Mouse (Mus musculus): ENCODE measurements around the gene Ddn. TPM values are rescaled to one million over a fixed set of nuclear protein-coding genes. Genes with fewer than 3 reads are reported as not detected.
"Not testable (repeated sequence)": the region's sequence is repeated elsewhere in the genome, so short reads cannot be mapped to it uniquely, and the experiment has no call there.

The Ddn gene
- total RNA-seq, 2 experiments from 2014 or later = 0.10 to 0.30 TPM

DNA sequence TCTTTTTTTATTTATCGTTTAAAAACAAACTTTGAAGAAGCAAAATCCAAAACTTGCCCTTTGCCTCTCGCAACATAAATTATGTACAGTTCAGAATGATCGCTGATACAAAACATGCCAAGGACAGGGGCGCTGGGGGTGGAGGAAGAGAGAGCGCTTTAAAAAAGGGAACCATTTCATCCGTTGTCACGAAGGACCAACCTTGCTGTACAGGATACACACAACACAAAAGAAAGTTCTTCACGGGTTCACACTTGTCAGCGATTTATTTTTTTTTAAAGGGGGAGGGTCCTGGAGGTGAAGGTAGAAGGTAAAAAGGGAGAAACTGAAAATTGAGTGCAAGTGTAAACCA, 22.4 kb upstream of the Ddn start:
- no peak for DNase-seq

DNA sequence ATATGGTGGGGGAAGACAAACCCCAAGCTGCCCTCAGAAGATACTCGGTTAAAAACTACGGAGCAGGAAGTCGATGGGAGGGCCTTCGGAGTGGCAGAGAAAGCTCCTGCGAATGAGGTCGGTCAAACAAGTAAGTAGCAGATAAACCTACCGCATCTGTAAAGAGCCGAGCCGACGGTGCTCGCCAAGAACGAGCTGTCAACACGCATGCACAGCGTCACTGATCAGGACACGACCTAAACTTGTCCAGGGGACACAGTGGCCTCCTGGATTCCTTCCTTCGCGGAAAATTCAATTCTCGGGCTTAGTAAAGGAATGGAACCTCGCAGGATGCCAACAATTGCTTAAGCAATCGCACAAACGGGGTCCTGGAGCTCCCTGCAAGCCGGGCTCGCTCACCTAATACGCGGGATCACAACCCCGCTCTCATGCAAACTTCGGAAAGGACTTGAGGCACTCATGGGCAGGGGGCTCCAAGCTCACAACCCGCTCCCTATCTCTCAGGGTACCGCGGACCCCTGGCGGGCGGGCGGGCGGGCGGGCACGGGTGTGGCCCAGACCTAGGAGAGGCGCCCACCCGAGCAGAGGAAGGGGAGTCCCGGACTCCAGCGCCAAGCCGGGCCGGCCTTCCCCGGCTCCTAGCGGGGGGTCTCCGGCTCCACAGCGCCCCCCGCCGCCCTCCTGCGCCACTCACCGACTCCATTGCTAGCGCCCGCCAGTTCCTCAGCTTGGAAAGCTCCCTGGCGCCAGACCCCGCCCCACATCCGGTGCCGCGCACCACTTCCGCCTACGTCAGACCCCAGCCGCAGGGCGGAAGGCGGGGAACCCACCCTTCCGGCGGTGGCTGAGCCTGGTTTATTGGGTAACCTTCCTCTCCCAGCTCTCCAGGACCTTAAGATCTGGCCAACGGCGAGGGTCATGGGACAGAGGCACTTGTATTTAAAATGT, 21.7 kb upstream of the Ddn start, which contains the start of gene Prkag1:
TSS of gene Prkag1 (minus strand) at position 786 of the 948 bp plus-strand sequence.
- DNase-seq = peak; percentile 99

DNA sequence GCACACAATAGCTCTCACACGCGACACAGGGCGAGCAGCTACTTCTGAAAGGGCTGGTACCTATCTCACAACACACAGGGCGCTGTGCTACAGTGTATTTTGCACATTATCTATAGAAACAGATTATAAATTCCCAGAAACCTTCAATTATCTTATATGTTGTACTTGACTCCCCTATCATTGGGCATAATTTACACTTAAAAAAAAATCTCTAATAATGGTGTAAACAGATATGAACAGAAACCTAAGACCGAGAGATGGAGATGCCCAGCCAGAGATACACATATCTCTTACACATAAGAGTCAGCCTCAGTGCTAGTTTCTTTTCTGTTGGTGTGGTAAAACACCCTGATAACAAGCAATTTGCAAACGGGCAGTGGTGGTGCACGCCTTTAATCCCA, 18.3 kb upstream of the Ddn start:
- no peak for DNase-seq

DNA sequence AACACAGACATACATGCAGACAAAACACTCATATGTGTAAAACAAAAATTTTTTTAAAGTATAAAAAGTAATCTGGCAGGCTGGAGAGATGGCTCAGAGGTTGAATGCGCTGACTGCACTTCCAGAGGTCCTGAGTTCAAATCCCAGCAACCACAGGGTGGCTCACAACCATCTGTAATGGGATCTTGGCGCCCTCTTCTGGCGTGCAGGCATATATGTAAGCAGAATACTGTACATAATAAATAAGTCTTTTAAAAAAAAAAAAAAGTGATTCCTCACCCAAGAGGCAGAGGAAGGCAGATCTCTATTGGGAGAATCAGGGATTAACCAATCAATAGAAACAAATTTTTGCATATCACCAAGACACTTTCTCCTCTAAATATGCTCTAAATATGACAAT, 14.1 kb upstream of the Ddn start:
- no peak for DNase-seq

DNA sequence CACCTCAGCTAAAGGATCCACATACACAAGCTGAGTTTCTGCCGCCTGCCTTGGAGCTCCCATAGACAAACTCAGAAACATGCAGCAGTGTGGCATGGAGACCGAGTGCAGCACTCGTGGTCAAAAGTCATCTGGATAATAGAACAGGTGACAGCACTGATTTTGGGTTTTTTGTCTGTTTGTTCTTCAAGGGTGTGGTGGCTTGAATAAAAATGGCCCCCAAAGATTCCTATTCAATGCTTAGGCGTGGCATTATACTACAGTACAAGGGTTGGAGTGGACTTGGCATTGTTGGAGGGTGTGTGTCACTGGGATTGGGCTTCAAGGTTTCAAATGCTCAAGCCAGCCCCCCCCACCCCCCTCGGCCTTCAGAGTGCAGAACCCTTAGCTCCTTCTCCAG, 12.9 kb upstream of the Ddn start:
- no peak for DNase-seq

DNA sequence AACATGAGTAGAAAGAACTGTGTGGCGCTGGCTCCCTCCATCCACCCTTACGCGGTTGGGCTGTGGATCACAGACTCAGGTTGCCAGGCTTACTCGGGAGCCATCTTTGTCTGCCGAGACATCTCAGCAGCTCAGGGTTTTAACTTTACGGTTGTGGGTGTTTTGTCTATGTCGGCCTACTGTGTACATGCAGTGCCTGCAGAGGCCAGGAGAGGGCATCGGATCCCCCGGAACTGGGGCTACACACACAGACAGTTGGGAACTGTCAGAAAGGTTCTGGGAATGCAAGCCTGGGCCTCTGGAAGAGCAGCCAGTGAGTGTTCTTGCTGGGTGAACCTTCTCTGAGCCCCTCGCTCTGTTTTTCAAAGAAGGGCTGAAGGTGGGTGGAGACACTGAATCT, 12.1 kb upstream of the Ddn start:
- DNase-seq = peak in 1 of 2 experiments; percentile 46

DNA sequence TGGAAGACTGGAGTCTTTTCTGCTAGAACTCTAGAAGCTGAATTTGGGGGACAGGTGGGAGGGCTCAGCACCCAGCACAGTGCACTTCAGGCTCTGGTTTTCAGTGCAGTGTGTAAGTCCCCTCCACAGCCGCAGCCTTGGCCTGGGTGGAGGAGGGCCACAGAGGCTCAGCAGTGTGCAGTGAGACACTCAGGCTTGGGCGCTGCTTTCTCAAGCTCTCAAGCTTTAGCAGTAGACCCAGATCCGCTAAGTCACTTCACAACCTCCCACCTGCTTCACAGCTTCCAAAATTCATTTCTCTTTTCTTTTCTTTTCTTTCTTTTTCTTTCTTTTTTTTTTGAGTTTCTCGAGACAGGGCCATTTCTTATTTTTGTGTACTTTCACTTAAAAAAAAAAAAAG, 11.6 kb upstream of the Ddn start:
- DNase-seq = no peak

DNA sequence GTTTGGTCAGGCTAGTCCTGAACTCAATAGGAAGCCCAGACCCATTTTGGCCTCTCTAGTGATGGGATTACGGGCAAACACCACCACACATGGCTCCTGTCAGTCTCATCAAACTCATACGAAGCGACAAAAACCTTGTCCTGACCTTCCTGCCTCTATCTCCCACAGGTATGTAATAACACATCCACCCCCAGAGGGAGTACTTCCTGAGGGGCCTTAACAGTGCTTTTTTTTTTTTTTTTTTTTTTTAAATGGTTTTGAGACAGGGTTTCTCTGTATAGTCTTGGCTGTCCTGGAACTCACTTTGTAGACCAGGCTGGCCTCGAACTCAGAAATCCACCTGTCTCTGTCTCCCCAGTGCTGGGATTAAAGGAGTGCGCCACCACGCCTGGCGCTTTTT, 8.9 kb upstream of the Ddn start:
- DNase-seq = no peak

DNA sequence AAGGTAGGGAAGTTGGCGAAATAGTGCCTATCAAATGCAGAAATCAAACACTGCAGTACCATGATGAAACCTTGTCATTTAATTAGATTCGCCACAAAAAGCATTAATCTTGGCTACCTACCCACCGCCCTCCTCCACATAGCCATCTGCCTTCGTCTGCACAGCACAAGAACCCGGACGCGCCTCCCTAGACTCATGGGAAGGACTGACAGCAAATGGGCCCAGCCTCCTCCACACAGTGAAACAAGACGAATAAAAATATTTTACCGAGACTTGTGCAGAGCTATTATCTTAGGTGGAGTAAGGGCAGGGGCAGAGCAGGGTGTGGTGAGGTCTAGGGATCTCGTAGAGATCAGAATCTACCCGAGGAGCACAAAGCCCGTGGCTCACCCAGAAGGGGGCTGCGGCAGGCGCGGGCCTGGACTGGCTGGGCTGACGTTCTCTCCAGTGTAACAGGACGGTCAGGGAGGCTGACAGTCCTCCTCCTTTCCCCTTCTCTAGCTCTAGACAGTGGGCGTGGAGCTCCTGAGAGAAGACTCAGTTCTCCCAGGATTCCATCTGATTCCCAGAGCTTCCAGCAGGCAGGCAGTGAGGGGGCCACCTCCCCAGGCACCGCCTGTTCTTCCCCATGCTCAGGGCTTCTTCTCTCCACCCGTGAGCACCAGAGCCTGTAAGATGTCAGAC, 3.6 kb upstream of the Ddn start:
- DNase-seq = no peak

DNA sequence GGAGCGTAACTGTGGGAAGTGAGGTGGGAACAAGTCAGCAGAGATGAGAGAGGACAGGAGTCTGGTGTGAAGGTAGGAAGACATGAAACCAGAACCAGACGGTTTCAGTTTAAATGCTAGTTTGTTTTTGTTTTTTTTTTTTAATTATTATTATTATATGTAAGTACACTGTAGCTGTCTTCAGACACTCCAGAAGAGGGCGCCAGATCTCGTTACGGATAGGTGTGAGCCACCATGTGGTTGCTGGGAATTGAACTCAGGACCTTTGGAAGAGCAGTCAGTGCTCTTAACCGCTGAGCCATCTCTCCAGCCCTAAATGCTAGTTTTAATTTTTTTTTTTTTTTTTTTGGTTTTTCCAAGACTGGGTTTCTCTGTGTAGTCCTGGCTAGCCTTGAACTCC, 922 bp upstream of the Ddn start:
- DNase-seq = not testable (repeated sequence)

DNA sequence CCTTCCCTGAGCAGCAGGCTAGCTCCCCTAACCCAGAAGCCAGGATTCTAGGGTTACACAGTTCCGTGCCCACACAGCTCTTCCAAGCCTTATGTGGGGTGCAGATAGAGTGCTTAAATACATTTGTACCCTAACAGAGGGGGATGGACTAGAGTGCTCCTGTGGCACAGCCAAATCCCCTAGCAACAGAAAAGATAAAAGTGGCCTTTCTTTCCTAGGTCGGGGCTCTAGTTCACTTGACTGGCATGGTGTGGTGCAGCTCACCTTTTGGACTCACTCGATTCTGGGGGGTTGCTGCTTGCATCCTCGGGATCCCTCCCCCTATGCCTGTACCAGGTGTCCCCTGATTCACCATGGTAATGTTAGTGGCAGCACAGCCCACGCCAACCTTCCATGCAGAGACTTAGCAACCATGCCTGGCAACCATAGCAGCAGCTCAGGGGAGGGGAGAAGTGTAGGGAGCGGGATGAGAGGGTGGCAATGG, 597 bp downstream of the Ddn start:
- no peak for DNase-seq

DNA sequence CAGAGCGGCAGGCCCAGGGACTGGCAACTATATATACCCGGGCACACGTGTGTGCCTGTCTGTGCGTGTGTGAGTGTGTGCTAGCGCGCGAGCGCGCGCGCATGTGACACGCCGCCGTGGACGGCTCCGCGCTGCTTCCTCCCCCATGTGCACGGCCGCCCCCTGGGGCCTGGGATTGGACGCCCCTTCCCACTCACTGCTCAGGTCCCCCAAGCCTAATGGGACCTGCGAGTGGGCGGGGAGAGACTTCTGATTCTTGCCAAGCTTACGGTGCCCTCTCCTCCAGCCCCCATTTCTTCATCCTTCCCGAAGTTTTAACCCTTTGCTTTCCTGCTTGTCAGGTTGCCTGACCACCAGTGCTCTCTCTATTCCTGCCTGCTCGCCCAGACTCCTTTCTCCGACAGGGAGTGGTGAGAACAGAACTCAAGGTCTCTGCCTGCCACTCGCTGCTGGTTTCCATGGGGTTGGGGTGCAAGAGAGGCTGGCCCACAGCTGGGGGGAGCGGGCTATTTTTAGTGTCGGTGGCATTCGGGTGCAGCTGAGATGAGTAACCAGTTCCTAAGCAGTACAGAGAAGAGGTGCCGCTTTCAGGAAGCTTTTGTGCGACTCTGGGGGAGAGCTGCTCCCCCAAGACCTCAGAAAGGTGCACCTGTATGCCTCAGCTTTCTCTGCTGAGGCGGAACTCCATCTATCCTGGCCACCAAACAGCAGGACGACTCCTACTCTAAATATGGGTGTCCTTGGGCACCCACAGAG, 1.2 kb downstream of the Ddn start:
- DNase-seq = peak; percentile 65 to 75

DNA sequence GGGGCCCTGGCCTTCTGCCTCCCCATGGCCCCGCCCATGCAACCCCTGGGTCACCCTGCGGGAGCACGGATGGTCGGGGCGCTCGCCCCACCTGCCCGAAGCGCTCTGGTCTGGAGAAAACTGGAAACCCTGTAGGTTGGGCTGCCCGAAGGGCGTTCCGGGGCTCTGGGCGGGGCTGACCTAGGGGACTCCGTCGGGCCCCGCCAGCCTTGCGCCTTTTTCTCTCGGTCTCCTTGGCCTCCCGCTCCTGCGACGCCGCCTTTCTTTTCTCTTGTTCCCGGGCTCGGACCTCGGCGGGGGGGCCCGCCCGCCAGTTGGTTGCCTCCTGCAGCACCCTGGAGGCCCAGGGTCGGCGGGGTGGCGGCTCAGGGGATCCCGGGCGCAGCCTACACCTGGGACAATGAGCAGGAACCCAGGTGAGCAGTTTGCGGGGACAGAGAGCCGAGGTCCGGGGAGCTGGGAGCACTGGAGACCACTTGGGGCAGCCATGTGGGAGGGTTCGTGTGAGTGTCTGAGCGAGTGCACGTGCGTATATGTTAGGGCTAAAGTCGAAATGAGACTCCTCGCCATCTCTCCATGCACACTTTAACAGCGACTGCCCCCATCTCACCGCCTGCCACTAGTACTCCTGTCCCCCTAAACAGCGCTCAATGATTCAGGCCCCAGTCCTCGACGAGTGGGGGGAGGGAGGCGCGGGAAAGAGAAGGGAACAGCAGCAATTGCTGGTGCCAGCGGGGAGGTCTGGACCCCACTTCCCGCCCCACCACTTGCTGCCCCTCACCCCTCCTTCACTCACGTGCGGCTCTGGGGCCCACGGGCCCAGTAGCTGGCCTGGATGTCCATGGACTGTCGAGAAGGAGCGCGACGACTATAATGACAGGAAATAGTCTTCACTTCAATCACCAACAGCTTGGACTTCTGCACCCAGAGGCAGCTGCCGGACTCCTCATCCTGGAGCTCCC, 2.2 kb downstream of the Ddn start:
- peak in 1 of 2 experiments; percentile 39 for DNase-seq

DNA sequence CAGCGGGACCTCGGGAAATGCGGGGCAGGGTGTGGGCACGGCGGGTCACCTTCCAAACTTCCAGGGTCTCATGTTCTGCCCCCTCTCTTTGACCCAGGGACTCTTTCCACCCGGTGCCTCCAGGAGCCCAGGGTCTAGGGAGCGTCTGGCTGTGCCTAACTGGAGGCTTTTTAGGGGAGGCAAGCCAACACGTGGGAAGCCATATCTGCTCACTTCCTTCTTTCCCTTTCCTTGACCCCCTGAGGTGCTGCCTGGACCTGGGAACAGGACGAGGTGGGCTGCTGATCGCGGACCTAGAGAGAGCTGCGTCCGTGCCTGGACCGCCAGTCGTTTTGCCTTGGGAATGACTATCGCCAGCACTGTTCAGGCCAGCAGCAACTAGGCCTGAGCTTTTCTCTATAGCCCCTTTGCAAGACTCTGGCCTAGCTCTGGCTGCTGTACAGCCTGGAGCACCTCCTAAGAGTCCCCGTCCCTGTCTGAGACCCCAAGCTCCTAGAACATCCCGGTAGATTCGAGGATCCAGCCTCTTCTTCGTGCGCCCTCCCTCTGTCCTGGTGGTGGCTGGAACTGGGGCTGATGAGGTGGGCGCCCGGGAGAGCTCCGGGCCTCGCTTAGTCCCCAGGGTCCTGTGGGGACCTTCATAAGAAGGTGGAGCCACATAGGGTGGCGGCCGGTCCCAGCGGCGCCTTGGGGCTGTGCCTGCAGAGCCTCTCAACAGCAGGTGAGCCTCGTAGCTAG, 3.0 kb downstream of the Ddn start:
- DNase-seq = peak in 1 of 2 experiments; percentile 18

DNA sequence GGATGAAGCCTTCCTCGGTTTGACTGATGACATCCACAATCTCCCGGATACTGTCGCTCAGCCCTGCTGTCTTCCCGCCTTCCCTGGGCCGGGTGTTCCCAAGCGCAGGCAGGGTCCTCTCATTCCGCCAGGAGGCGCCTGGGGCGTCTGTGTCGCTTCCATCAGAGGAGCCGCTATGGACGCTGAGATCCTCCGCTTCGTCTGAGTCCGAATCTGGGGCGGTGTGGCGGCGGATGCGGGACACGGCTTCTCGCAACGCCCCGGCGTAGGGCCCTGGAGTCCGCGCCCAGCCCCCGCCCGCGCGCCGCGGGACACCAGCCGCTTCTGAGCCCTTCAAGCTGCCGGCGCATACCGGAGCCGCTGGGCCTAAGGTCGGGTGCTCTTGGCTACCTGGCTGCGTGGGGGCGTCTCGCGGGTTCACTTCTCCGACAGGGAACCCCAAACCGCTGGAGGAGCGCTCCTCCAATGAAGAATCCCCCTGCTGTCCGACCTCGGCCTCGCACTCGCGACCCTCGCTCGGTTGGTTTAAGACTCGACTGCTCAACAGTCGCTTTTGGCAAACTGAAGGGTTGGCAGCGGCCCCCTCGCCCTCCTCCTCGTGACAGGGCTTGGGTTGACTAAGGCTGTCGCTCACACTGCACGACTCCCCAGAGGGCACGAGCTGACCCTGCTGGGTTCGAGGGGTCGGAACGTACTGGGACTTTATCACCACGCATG, 3.8 kb downstream of the Ddn start:
- peak; percentile 80 to 85 for DNase-seq

DNA sequence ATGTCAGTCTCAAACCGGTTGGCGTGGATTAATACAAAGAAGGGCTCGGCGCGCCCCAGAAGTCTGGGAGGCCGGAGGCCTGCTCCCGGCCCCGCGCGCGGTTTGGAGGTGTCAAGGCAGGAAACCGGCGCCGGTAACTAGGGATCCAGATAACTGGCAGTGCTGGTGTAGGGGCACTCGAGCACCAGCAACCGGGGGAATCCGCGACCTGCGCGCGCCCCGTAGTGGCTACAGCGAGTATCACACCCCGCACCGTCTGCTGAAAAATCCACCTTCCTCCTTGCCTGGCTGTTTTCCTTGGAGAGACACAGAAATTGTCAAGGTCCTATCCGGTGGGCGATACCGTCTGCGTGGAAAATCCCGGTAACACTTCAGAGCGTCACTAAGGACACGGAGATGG, 5.2 kb downstream of the Ddn start:
- DNase-seq = peak; percentile 86 to 90

DNA sequence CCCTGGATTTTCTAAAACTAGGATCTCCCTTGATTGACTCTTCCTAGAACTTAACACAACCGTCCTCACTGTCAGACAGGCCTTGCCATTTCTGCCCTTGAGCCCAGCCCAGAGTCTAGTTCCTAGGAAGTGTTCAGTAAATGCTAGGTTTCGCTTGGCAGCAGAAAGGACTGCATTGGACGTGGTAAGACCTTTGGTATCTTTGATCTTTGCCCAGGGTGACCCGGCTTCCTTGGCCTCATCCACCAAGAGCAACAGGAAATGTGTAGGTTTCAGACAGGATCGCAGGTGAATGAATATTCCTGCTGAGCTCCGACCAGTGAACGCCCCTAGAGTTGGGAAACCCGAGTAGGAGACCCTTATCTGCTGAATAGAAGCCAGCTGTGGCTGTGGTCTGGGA, 6.4 kb downstream of the Ddn start:
- DNase-seq = no peak

DNA sequence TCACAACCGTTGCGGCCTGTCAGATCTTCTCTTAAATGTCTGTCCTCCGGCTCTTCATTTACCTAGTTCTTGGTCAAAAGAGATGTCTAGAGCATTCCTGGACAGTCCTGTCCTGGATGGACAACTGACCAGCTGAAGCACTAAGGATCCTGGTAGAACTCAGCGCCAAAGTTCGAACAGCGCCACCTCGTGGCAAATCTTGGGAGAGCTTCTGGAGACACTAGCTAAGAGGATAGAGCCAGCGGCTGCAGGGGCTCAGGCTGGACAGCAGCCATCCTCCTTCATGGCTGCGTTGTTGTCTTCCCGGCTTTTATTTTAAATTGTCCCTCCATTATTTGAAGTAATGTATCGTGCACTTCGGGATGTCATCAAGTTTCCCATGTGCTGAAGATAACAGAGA, 9.9 kb downstream of the Ddn start:
- DNase-seq = peak; percentile 87 to 89

DNA sequence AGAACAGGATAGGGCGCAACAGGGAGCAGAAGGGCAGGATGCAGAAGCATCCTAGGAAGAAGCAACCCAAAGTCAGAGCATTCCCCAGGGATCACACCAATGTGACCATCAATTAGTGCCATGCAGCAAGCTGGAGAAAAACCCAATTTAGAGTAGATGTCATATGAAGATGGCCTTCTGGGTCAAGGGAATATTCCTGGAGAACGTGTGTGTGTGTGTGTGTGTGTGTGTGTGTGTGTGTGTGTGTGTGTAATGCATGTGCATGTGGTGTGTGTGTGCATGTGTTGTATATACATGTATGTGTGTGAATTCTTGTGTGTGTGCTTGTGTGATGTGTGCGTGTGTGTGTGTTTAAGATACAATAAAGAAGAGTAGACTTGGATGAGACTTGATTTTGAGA, 10.4 kb downstream of the Ddn start:
- DNase-seq = no peak

All from adrenal gland, postnatal 36 days (tissue).